Mouse (Mus musculus) cortical plate, adult 2 months (tissue): ENCODE results near the gene Med13l.

ENCODE experiments used
- CTCF ChIP-seq: fragments of 200-500 bp; IDR thresholded peaks from 2 replicates; pipeline ENCODE4 v1.5.1; 2011; ENCODE audit warnings: mild to moderate bottlenecking, control low read depth, low read length; ENCODE audit not compliant: insufficient read depth; ENCODE audit errors: extremely low read depth
- POLR2A ChIP-seq: fragments of 200-500 bp; IDR thresholded peaks from 2 replicates; pipeline ENCODE4 v1.6.1; 2011; ENCODE audit warnings: mild to moderate bottlenecking, low read length, control low read depth; ENCODE audit not compliant: insufficient read depth; ENCODE audit errors: extremely low read depth

GRCm38 (mm10) chr5:118675697-118676096 lies 115.2 kb downstream of the Med13l start:
- TF ChIP-seq CTCF (no peak), POLR2A (no peak)
